Mouse (Mus musculus): ENCODE data around the gene Limch1. TPM values are rescaled to one million over a fixed set of nuclear protein-coding genes. Genes with fewer than 3 reads are reported as not detected.

The Limch1 gene
- polyA plus RNA-seq, 1 experiment from 2014 or later: 55.6 TPM

DNA sequence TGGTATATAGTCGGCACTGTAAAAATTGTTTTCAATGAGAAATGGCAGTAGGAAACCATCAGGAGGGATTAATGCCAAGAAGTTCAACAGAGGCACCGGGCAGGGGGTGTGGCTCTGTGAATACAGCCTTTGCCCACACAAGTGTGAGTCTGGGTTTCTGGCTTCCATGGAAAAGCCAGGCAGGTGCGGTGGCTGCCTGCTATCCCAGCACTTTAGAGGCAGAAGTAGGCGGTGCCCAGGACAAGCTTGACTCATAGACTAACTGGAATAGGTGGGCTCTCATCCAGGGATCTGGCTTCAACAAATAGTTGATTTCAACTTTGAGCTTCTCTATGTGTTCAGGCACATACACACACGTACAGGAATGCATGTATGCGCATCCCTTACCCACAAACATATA, 55.4 kb downstream of the Limch1 start:
- H3K36me3 ChIP-seq (ENCODE audit: control insufficient read depth, insufficient read depth, low read length): no peaks in the 10 kb centered on the region
- no peak overlapping the region for H3K27ac ChIP-seq (ENCODE audit: low read depth, low read length)
- DNase-seq (ENCODE audit: low spot score) (no peak), ATAC-seq (no peak)
- no peak overlapping the region for H3K4me2 ChIP-seq (ENCODE audit: low read length)
- H3K9ac ChIP-seq (ENCODE audit: low read length): no peak overlapping the region
- H3K27me3 ChIP-seq (replicated peaks; ENCODE audit: control insufficient read depth, insufficient read depth, low read length): no peaks in the 10 kb centered on the region
- H3K9me3 ChIP-seq (replicated peaks; ENCODE audit: control insufficient read depth, low read length): no peaks in the 10 kb centered on the region
- no peak overlapping the region for H3K4me3 ChIP-seq (ENCODE audit: low read depth, low read length)
- WGBS: 78% methylated on average over 6 of the region's 6 CpGs
- peaks cover 25% of the 10 kb centered on the region for H3K4me1 ChIP-seq (ENCODE audit: control insufficient read depth, insufficient read depth, low read length)

DNA sequence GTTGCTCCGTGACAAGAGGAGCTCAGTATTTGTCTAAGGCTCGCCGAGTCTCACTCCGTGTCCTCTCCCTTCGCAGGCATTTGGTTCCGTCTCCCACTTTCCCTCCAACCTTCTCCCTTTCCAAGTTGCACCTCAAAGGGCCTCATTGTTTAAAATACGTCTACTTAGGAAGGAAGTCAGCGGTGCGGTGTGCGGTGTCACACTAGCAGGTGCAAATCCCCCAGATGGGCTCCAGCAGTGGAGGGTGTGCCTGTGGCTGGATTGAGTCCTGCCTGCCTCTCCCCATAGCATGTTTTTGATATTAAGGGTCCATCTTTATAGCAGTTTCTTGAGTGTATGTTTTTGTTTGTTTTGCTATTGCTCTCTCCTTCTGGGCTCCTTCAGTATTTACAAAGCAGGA, 56.6 kb downstream of the Limch1 start:
- H3K27ac ChIP-seq (ENCODE audit: low read depth, low read length): no peak overlapping the region
- DNase-seq (ENCODE audit: low spot score) (no peak), ATAC-seq (no peak)
- no peaks in the 10 kb centered on the region for H3K9me3 ChIP-seq (replicated peaks; ENCODE audit: control insufficient read depth, low read length)
- no peaks in the 10 kb centered on the region for H3K27me3 ChIP-seq (replicated peaks; ENCODE audit: control insufficient read depth, insufficient read depth, low read length)
- 71% methylated on average over 10 of the region's 10 CpGs for WGBS
- no peak overlapping the region for H3K4me3 ChIP-seq (ENCODE audit: low read depth, low read length)
- no peaks in the 10 kb centered on the region for H3K36me3 ChIP-seq (ENCODE audit: control insufficient read depth, insufficient read depth, low read length)
- H3K4me2 ChIP-seq (ENCODE audit: low read length): no peak overlapping the region
- H3K9ac ChIP-seq (ENCODE audit: low read length): no peak overlapping the region
- peaks cover 34% of the 10 kb centered on the region for H3K4me1 ChIP-seq (ENCODE audit: control insufficient read depth, insufficient read depth, low read length)

DNA sequence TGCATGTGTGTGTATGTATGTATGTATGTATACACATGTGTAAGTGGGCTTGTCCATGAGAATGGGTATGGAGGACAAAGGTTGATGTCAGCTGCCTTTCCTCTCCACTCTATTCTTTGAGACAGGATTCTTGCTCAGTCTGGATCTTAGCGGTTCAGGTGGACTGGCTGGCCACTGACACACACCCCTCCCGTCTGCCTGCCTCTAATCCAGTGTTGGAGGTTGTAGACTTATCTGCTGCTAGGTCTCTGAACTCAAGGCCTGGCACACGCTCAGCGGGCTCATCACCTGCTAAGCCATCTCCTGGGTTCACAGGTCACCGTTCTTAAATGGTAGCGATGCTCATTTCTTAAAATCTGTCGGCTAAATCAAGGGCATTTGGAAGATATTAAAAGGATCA, 60.7 kb downstream of the Limch1 start:
- 79% methylated on average over 7 of the region's 7 CpGs for WGBS
- no peaks in the 10 kb centered on the region for H3K27me3 ChIP-seq (replicated peaks; ENCODE audit: control insufficient read depth, insufficient read depth, low read length)
- no peak overlapping the region for H3K4me2 ChIP-seq (ENCODE audit: low read length)
- ATAC-seq (no peak), DNase-seq (ENCODE audit: low spot score) (no peak)
- no peaks in the 10 kb centered on the region for H3K36me3 ChIP-seq (ENCODE audit: control insufficient read depth, insufficient read depth, low read length)
- peaks cover 22% of the 10 kb centered on the region for H3K4me1 ChIP-seq (ENCODE audit: control insufficient read depth, insufficient read depth, low read length)
- H3K9me3 ChIP-seq (replicated peaks; ENCODE audit: control insufficient read depth, low read length): no peaks in the 10 kb centered on the region
- no peak overlapping the region for H3K9ac ChIP-seq (ENCODE audit: low read length)
- peak overlapping the region; percentile 14; the same call in 1 of the 2 replicates for H3K27ac ChIP-seq (ENCODE audit: low read depth, low read length)
- no peak overlapping the region for H3K4me3 ChIP-seq (ENCODE audit: low read depth, low read length)

DNA sequence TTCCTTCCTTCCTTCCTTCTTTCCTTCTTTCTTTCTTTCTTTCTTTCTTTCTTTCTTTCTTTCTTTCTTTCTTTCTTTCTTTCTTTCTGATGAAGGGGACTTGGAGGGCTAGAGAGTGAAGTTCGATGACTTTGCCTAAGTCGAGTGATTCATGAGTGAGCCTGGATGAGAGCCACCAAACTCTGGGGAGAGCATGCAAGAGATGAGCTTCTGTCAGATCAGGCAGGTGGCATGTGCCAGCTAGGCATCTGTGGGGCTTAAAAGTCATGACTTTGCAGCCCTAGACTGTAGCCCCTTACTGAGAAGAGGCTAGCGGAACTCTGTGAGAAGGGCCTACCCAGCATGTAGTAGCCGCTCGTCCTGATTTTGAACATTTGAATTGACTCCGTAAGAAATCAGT, 62.1 kb downstream of the Limch1 start:
- Histone ChIP-seq H3K4me3 (ENCODE audit: low read depth, low read length) (no peak overlapping the region), H3K27ac (ENCODE audit: low read depth, low read length) (no peak overlapping the region), H3K9me3 (replicated peaks; ENCODE audit: control insufficient read depth, low read length) (no peaks in the 10 kb centered on the region), H3K4me2 (ENCODE audit: low read length) (no peak overlapping the region), H3K36me3 (ENCODE audit: control insufficient read depth, insufficient read depth, low read length) (no peaks in the 10 kb centered on the region), H3K9ac (ENCODE audit: low read length) (no peak overlapping the region), H3K27me3 (replicated peaks; ENCODE audit: control insufficient read depth, insufficient read depth, low read length) (no peaks in the 10 kb centered on the region), H3K4me1 (ENCODE audit: control insufficient read depth, insufficient read depth, low read length) (peaks cover 19% of the 10 kb centered on the region)
- DNase-seq (ENCODE audit: low spot score) (no peak), ATAC-seq (no peak)
- 92% methylated on average over 6 of the region's 6 CpGs for whole genome bisulfite sequencing

DNA sequence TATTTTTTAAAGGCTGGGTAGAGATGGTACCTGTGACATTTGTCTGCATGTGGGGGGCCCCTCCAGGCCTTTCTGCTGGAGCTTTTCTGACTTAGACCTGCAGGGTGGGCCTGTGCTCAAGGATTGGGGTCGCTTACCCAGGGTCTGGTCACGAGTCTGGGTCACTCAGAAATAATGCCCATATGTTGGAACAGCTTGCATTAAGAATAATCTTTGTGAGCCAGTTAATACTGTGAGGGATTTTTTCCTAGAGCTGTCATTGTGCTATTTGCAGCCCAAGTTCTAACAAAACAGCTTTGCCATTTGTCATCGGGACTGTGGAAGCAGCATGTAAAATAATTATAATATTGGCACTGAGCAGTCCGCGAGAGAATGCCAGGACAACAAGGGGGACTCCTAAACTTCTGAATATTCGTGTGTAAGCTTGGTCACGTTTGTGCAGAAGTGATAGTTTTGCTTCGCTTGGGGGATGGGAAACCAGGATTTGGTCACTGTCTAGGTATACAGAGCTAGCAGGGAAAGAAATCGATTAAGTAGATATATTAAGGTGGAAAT, 63.5 kb downstream of the Limch1 start:
- no peaks in the 10 kb centered on the region for H3K27me3 ChIP-seq (replicated peaks; ENCODE audit: control insufficient read depth, insufficient read depth, low read length)
- H3K4me1 ChIP-seq (ENCODE audit: control insufficient read depth, insufficient read depth, low read length): peaks cover 17% of the 10 kb centered on the region
- H3K27ac ChIP-seq (ENCODE audit: low read depth, low read length): no peak overlapping the region
- H3K36me3 ChIP-seq (ENCODE audit: control insufficient read depth, insufficient read depth, low read length): no peaks in the 10 kb centered on the region
- H3K4me3 ChIP-seq (ENCODE audit: low read depth, low read length): no peak overlapping the region
- no peaks in the 10 kb centered on the region for H3K9me3 ChIP-seq (replicated peaks; ENCODE audit: control insufficient read depth, low read length)
- DNase-seq (ENCODE audit: low spot score) (no peak), ATAC-seq (no peak)
- no peak overlapping the region for H3K9ac ChIP-seq (ENCODE audit: low read length)
- no peak overlapping the region for H3K4me2 ChIP-seq (ENCODE audit: low read length)
- WGBS: 69% methylated on average over 9 of the region's 9 CpGs

DNA sequence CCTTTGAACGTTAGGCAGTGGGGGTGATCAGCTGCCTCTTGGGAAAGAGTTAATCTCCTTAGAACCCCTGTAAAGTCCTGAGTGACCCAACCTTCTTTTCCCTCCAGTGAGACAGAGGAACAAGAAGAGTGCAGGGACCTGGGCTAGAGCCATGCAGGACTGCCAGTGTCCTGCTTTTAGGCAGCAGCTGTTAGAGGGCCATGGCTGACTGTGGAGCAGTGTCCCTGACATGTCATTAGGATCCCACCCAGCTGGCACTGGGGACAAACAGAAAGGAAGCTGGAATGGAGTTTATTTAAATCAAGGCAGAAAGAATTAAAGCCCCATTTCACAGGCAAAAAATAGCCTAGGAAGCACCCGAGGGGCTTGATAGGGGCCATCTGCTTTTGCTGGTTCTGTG, 64.8 kb downstream of the Limch1 start:
- Histone ChIP-seq H3K9ac (ENCODE audit: low read length) (no peak overlapping the region), H3K36me3 (ENCODE audit: control insufficient read depth, insufficient read depth, low read length) (no peaks in the 10 kb centered on the region), H3K27ac (ENCODE audit: low read depth, low read length) (no peak overlapping the region), H3K4me3 (ENCODE audit: low read depth, low read length) (no peak overlapping the region), H3K4me2 (ENCODE audit: low read length) (no peak overlapping the region), H3K9me3 (replicated peaks; ENCODE audit: control insufficient read depth, low read length) (no peaks in the 10 kb centered on the region), H3K27me3 (replicated peaks; ENCODE audit: control insufficient read depth, insufficient read depth, low read length) (no peaks in the 10 kb centered on the region), H3K4me1 (ENCODE audit: control insufficient read depth, insufficient read depth, low read length) (peaks cover 22% of the 10 kb centered on the region)
- ATAC-seq (no peak), DNase-seq (ENCODE audit: low spot score) (peak; percentile 46)
- 44% methylated on average over 2 of the region's 2 CpGs for WGBS

DNA sequence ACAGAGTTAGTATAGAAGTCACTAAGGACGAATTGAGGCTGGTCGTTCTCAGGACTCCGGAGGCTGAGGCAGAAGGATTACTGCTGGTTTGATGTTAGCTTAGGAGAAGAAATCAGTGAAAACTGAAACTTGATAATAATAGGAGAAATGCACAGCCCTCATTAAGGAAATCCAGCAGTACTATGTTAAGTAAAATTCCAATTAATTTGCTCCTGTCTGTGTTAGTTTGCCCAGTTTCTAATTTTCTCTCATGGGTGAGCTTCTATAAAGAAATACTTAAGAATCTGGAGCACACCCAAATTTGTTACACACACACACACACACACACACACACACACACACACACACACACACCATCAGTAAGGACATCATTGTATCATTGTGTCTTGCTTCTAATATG, 69.0 kb downstream of the Limch1 start:
- H3K4me1 ChIP-seq (ENCODE audit: control insufficient read depth, insufficient read depth, low read length): peaks cover 18% of the 10 kb centered on the region
- H3K27ac ChIP-seq (ENCODE audit: low read depth, low read length): no peak overlapping the region; the same call in 1 of the 2 replicates
- WGBS: 40% methylated on average over 3 of the region's 3 CpGs

DNA sequence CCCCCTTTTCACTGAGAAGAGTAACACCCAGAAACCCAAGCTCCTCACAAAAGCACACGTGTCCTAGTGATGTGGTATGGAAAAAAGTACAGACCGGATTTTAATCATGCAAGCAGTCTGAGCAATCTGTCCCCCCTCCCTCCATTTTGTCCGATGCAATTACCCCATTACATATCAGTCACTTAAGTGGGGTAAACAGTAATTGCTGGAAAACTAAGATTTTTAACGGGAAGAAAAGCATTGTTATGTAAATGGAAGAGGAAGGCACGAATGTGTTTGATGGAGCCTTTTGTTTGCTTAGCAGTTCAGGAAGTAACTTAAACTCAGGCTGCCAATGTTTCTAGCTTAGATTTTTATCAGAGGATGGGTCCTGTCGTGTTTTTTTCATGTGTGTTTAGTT, 70.2 kb downstream of the Limch1 start:
- no peak overlapping the region for H3K9ac ChIP-seq (ENCODE audit: low read length)
- peak overlapping the region; percentile 8; the same call in 1 of the 2 replicates for H3K4me2 ChIP-seq (ENCODE audit: low read length)
- no peak overlapping the region for H3K4me3 ChIP-seq (ENCODE audit: low read depth, low read length)
- no peaks in the 10 kb centered on the region for H3K27me3 ChIP-seq (replicated peaks; ENCODE audit: control insufficient read depth, insufficient read depth, low read length)
- WGBS: 5% methylated on average over 6 of the region's 6 CpGs
- no peaks in the 10 kb centered on the region for H3K36me3 ChIP-seq (ENCODE audit: control insufficient read depth, insufficient read depth, low read length)
- no peaks in the 10 kb centered on the region for H3K9me3 ChIP-seq (replicated peaks; ENCODE audit: control insufficient read depth, low read length)
- DNase-seq (ENCODE audit: low spot score) (peak; percentile 67), ATAC-seq (peak; percentile 60)
- peaks cover 15% of the 10 kb centered on the region for H3K4me1 ChIP-seq (ENCODE audit: control insufficient read depth, insufficient read depth, low read length)
- no peak overlapping the region for H3K27ac ChIP-seq (ENCODE audit: low read depth, low read length)

More for the DNA sequence above, 69.0 kb downstream of the Limch1 start:
- peak; percentile 69 for DNase-seq (ENCODE audit: low spot score)
- Histone ChIP-seq H3K4me3 (ENCODE audit: low read depth, low read length) (no peak overlapping the region), H3K27me3 (replicated peaks; ENCODE audit: control insufficient read depth, insufficient read depth, low read length) (no peaks in the 10 kb centered on the region), H3K4me2 (ENCODE audit: low read length) (no peak overlapping the region), H3K36me3 (ENCODE audit: control insufficient read depth, insufficient read depth, low read length) (no peaks in the 10 kb centered on the region), H3K9me3 (replicated peaks; ENCODE audit: control insufficient read depth, low read length) (no peaks in the 10 kb centered on the region), H3K9ac (ENCODE audit: low read length) (no peak overlapping the region)
- peak; percentile 43; the same call in 1 of the 2 replicates for ATAC-seq

DNA sequence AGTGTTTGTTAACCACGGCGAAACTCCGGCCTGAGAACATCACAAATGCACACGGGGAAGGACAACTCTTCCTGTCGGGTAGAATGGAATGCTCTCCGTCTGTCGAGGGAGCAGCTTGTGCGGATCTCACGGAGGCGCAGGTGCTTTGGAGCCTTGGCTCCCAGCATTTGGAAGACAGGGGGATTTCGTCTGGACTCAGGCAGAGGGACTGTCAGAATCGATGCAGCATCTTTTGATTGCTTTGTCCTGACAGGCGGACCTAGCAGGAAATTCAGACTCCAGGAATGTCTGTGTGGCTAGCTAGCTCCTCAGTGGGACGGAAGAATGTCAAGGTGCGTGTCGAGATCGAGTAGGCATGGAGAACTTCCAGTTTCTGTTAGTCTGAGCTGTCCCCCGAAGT, 71.1 kb downstream of the Limch1 start:
- ATAC-seq (no peak), DNase-seq (ENCODE audit: low spot score) (no peak)
- Histone ChIP-seq H3K36me3 (ENCODE audit: control insufficient read depth, insufficient read depth, low read length) (no peaks in the 10 kb centered on the region), H3K4me2 (ENCODE audit: low read length) (no peak overlapping the region), H3K9me3 (replicated peaks; ENCODE audit: control insufficient read depth, low read length) (no peaks in the 10 kb centered on the region), H3K27ac (ENCODE audit: low read depth, low read length) (no peak overlapping the region), H3K4me1 (ENCODE audit: control insufficient read depth, insufficient read depth, low read length) (peaks cover 15% of the 10 kb centered on the region), H3K27me3 (replicated peaks; ENCODE audit: control insufficient read depth, insufficient read depth, low read length) (no peaks in the 10 kb centered on the region), H3K4me3 (ENCODE audit: low read depth, low read length) (no peak overlapping the region), H3K9ac (ENCODE audit: low read length) (no peak overlapping the region)
- 74% methylated on average over 18 of the region's 18 CpGs for WGBS
